Mouse (Mus musculus): ENCODE results near the gene Acsf2. TPM values are rescaled to one million over a fixed set of nuclear protein-coding genes. Genes with fewer than 3 reads are reported as not detected.

The Acsf2 gene
- total and polyA plus RNA-seq, 3 experiments, result 4.5 to 25.7 (median 7.5) TPM

- no peak overlapping the region for H3K27ac ChIP-seq (ENCODE audit: insufficient read depth, low read depth)
- H3K4me3 ChIP-seq (replicated peaks in 1 of 3; ENCODE audit: low read depth in 2 of 3, low read length in 2 of 3, poor library complexity in 1 of 3), result no peak overlapping the region
- peaks cover 0 to 17% of the 10 kb centered on the region in 2 experiments; a peak in 2 of 4 replicates for H3K4me1 ChIP-seq (ENCODE audit: control insufficient read depth in 1 of 2, insufficient read depth in 2 of 2)
- dilution Hi-C loops (cut with MboI; ENCODE audit: extremely low pct_ligation_motif_present, extremely low pct_unique_long_range_greater_than_20kb, low sequenced_read_pairs) (no loop called here), in situ Hi-C loops (cut with MboI; ENCODE audit: low pct_ligation_motif_present, low pct_unique_long_range_greater_than_20kb, low sequenced_read_pairs) (no loop called here)
- no peaks in the 10 kb centered on the region; the same call in 1 of the 2 replicates for H3K79me2 ChIP-seq (replicated peaks; ENCODE audit: control insufficient read depth, extremely low read depth, insufficient read depth, poor library complexity, severe bottlenecking)
- H3K4me2 ChIP-seq (ENCODE audit: insufficient read depth, low read depth, poor library complexity, severe bottlenecking), result no peak overlapping the region
- H3K27me3 ChIP-seq (replicated peaks), result no peaks in the 10 kb centered on the region
- no peak for TF ChIP-seq BHLHE40 (IDR thresholded peaks at IDR 0.05; ENCODE audit: low read depth, low read length)
- no peak for TF ChIP-seq ETS1 (conservative IDR thresholded peaks at IDR 0.05; ENCODE audit: low read depth, low read length)
- no peak for TF ChIP-seq TCF12 (IDR thresholded peaks at IDR 0.05; ENCODE audit: low read depth, low read length)
- no peak for TF ChIP-seq JUN (IDR thresholded peaks at IDR 0.05; ENCODE audit: insufficient read depth, low read depth, low read length)
- TF ChIP-seq CHD2 (IDR thresholded peaks at IDR 0.05; ENCODE audit: low read length), result no peak
- no peaks in the 10 kb centered on the region for H3K9me3 ChIP-seq (replicated peaks; ENCODE audit: low read length)
- H3K36me3 ChIP-seq (replicated peaks in 1 of 2; ENCODE audit: control insufficient read depth in 1 of 2, insufficient read depth in 1 of 2, low read length in 1 of 2), result peaks cover 1 to 43% of the 10 kb centered on the region in 2 experiments
- no peak for DNase-seq (ENCODE audit: extremely low read depth)
- H3K9ac ChIP-seq (ENCODE audit: insufficient read depth, low read depth), result no peak overlapping the region
These were observed 25.3 kb downstream of the Acsf2 start for GRCm38 (mm10) chr11:94576361-94576760.

- no peak overlapping the region for H3K4me2 ChIP-seq (ENCODE audit: insufficient read depth, low read depth, poor library complexity, severe bottlenecking)
- peaks cover 0 to 17% of the 10 kb centered on the region in 2 experiments; a peak in 2 of 4 replicates for H3K4me1 ChIP-seq (ENCODE audit: control insufficient read depth in 1 of 2, insufficient read depth in 2 of 2)
These were observed 26.6 kb downstream of the Acsf2 start for GRCm38 (mm10) chr11:94575036-94575435.

GRCm38 (mm10) chr11:94574560-94574959, 27.1 kb downstream of the Acsf2 start:
- Histone ChIP-seq H3K4me2 (ENCODE audit: insufficient read depth, low read depth, poor library complexity, severe bottlenecking) (no peak overlapping the region), H3K4me3 (replicated peaks in 1 of 3; ENCODE audit: low read depth in 2 of 3, low read length in 2 of 3, poor library complexity in 1 of 3) (no peak overlapping the region), H3K27ac (ENCODE audit: insufficient read depth, low read depth) (no peak overlapping the region), H3K9me3 (replicated peaks; ENCODE audit: low read length) (no peaks in the 10 kb centered on the region), H3K27me3 (replicated peaks) (no peaks in the 10 kb centered on the region), H3K79me2 (replicated peaks; ENCODE audit: control insufficient read depth, extremely low read depth, insufficient read depth, poor library complexity, severe bottlenecking) (no peaks in the 10 kb centered on the region), H3K9ac (ENCODE audit: insufficient read depth, low read depth) (no peak overlapping the region), H3K36me3 (replicated peaks in 1 of 2; ENCODE audit: control insufficient read depth in 1 of 2, insufficient read depth in 1 of 2, low read length in 1 of 2) (peaks cover 11 to 60% of the 10 kb centered on the region in 2 experiments), H3K4me1 (ENCODE audit: control insufficient read depth in 1 of 2, insufficient read depth in 2 of 2) (peaks cover 0 to 17% of the 10 kb centered on the region in 2 experiments; a peak in 2 of 4 replicates)
- in situ Hi-C loops (cut with MboI; ENCODE audit: low pct_ligation_motif_present, low pct_unique_long_range_greater_than_20kb, low sequenced_read_pairs) (no loop called here), dilution Hi-C loops (cut with MboI; ENCODE audit: extremely low pct_ligation_motif_present, extremely low pct_unique_long_range_greater_than_20kb, low sequenced_read_pairs) (no loop called here)
- TF ChIP-seq SMC3 (IDR thresholded peaks at IDR 0.05; ENCODE audit: low read depth, low read length) (0 out of 2 replicates have a peak, but pooled peaks have one; percentile 9), EP300 (IDR thresholded peaks at IDR 0.05; ENCODE audit: low read length) (no peak), CTCF (conservative IDR thresholded peaks at IDR 0.05 in 1 of 2, IDR thresholded peaks at IDR 0.05 in 1 of 2; ENCODE audit: low read depth in 2 of 2, low read length in 2 of 2) (peak; percentile 3 to 56; a peak in 2 of 4 replicates)
- DNase-seq (ENCODE audit: extremely low read depth), result no peak

More at GRCm38 (mm10) chr11:94575036-94575435, 26.6 kb downstream of the Acsf2 start:
- dilution Hi-C loops (cut with MboI; ENCODE audit: extremely low pct_ligation_motif_present, extremely low pct_unique_long_range_greater_than_20kb, low sequenced_read_pairs) (no loop called here), in situ Hi-C loops (cut with MboI; ENCODE audit: low pct_ligation_motif_present, low pct_unique_long_range_greater_than_20kb, low sequenced_read_pairs) (no loop called here)
- DNase-seq (ENCODE audit: extremely low read depth), result no peak
- no peaks in the 10 kb centered on the region for H3K27me3 ChIP-seq (replicated peaks)
- 0 out of 4 replicates have a peak, but pooled peaks of 1 of the 2 experiments have one; percentile 3 for TF ChIP-seq CTCF (conservative IDR thresholded peaks at IDR 0.05 in 1 of 2, IDR thresholded peaks at IDR 0.05 in 1 of 2; ENCODE audit: low read depth in 2 of 2, low read length in 2 of 2)
- no peak for TF ChIP-seq ELF1 (IDR thresholded peaks at IDR 0.05; ENCODE audit: low read depth, low read length)
- no peak for TF ChIP-seq MYC (IDR thresholded peaks at IDR 0.05; ENCODE audit: low read depth, low read length)
- H3K9ac ChIP-seq (ENCODE audit: insufficient read depth, low read depth), result no peak overlapping the region
- H3K4me3 ChIP-seq (replicated peaks in 1 of 3; ENCODE audit: low read depth in 2 of 3, low read length in 2 of 3, poor library complexity in 1 of 3), result no peak overlapping the region
- H3K79me2 ChIP-seq (replicated peaks; ENCODE audit: control insufficient read depth, extremely low read depth, insufficient read depth, poor library complexity, severe bottlenecking), result no peaks in the 10 kb centered on the region
- H3K36me3 ChIP-seq (replicated peaks in 1 of 2; ENCODE audit: control insufficient read depth in 1 of 2, insufficient read depth in 1 of 2, low read length in 1 of 2), result peaks cover 11 to 55% of the 10 kb centered on the region in 2 experiments
- no peaks in the 10 kb centered on the region for H3K9me3 ChIP-seq (replicated peaks; ENCODE audit: low read length)
- H3K27ac ChIP-seq (ENCODE audit: insufficient read depth, low read depth), result no peak overlapping the region
